Mouse (Mus musculus) liver, embryonic 13.5 days (tissue): Measurements from ENCODE around the gene Card10. TPM values are rescaled to one million over a fixed set of nuclear protein-coding genes. Genes with fewer than 3 reads are reported as not detected.

Experiments
- ATAC-seq: fragments of 200-750 bp; cut with Nextera tagmentation; 2 replicates; pipeline ENCODE4 v1.8.0; 2017; ENCODE audit warnings: low read depth, mild to moderate bottlenecking, moderate number of reproducible peaks, moderate library complexity
- DNase-seq: peaks from one replicate; pipeline ENCODE4 v3.0.0; 2022
- H3K27ac ChIP-seq: fragments of 300-500 bp; sonication (generic); 2 replicates; pipeline ENCODE4 v1.5.1; 2015; ENCODE audit warnings: moderate library complexity, mild to moderate bottlenecking, inconsistent platforms
- H3K27me3 ChIP-seq: fragments of 300-500 bp; sonication (generic); 2 replicates; pipeline ENCODE4 v1.6.1; 2015; ENCODE audit warnings: mild to moderate bottlenecking, inconsistent platforms
- H3K36me3 ChIP-seq: fragments of 300-500 bp; sonication (generic); 2 replicates; pipeline ENCODE4 v1.6.1; 2015; ENCODE audit warnings: mild to moderate bottlenecking, inconsistent platforms
- H3K4me1 ChIP-seq: fragments of 300-500 bp; sonication (generic); replicated peaks from 2 replicates; pipeline ENCODE4 v1.6.1; 2015; ENCODE audit warnings: inconsistent platforms
- H3K4me2 ChIP-seq: fragments of 300-500 bp; sonication (generic); 2 replicates; pipeline ENCODE4 v1.6.1; 2015; ENCODE audit warnings: inconsistent platforms, mild to moderate bottlenecking, moderate library complexity
- H3K4me3 ChIP-seq: fragments of 300-500 bp; sonication (generic); replicated peaks from 2 replicates; pipeline ENCODE4 v1.5.1; 2015; ENCODE audit warnings: mild to moderate bottlenecking, inconsistent platforms
- H3K9ac ChIP-seq: fragments of 300-500 bp; sonication (generic); 2 replicates; pipeline ENCODE4 v1.6.1; 2015; ENCODE audit warnings: mild to moderate bottlenecking, inconsistent platforms
- H3K9me3 ChIP-seq: fragments of 300-500 bp; sonication (generic); replicated peaks from 2 replicates; pipeline ENCODE4 v1.6.1; 2016; ENCODE audit warnings: inconsistent platforms
- WGBS: fragments of 180-500 bp; shearing (Covaris S2); methylation state at CpG from one replicate; pipeline ENCODE4 v1.1.7; 2015; ENCODE audit not compliant: insufficient replicate concordance; 5-methylcytosine and 5-hydroxymethylcytosine counted together
- polyA plus RNA-seq: library from polyadenylated mRNA; unstranded; fragments of >200 nt; fragmentation: Nextera tagmentation; extraction: Ambion mirVana; gene quantifications from 2 replicates; pipeline ENCODE4 v1.2.1, GENCODE M21; 2015

Gene Card10
- polyA plus RNA-seq, 1 experiment from 2014 or later = 1.1 TPM

- Histone ChIP-seq H3K27ac (peak overlapping the region; percentile 77), H3K4me3 (peak overlapping the region; percentile 60), H3K36me3 (peaks cover 9% of the 10 kb centered on the region), H3K27me3 (peaks cover 70% of the 10 kb centered on the region), H3K9ac (peak overlapping the region; percentile 71), H3K9me3 (no peaks in the 10 kb centered on the region), H3K4me2 (peak overlapping the region; percentile 58), H3K4me1 (peaks cover 74% of the 10 kb centered on the region)
- DNase-seq = no peak
- 20% methylated on average over 21 of the region's 21 CpGs for WGBS
- no peak for ATAC-seq
Observed at GRCm38 (mm10) chr15:78843581-78844469, 41.0 kb upstream of the Card10 start.

- Histone ChIP-seq H3K4me1 (peaks cover 72% of the 10 kb centered on the region), H3K9ac (peak within 1 kb of the TSS; percentile 71), H3K4me3 (peak within 1 kb of the TSS; percentile 60), H3K4me2 (peak within 1 kb of the TSS; percentile 58), H3K9me3 (no peaks in the 10 kb centered on the region), H3K36me3 (peaks cover 6% of the 10 kb centered on the region), H3K27me3 (peaks cover 70% of the 10 kb centered on the region), H3K27ac (peak within 1 kb of the TSS; percentile 77)
- WGBS = under 1% methylated on average over 74 of the region's 86 CpGs
- no peak for DNase-seq
- peak; percentile 58 for ATAC-seq
Observed at GRCm38 (mm10) chr15:78842371-78843163, 39.7 kb upstream of the Card10 start, which contains the start of gene Cdc42ep1. TSS of gene Cdc42ep1 (plus strand) at chr15:78842624.

- H3K9me3 ChIP-seq = no peaks in the 10 kb centered on the region
- H3K27me3 ChIP-seq = peaks cover 68% of the 10 kb centered on the region
- peak overlapping the region; percentile 30; the same call in 1 of the 2 replicates for H3K27ac ChIP-seq
- 53% methylated on average over 6 of the region's 6 CpGs for WGBS
- H3K9ac ChIP-seq = no peak overlapping the region
- no peak for DNase-seq
- peaks cover 65% of the 10 kb centered on the region for H3K4me1 ChIP-seq
- no peak overlapping the region for H3K4me2 ChIP-seq
- no peaks in the 10 kb centered on the region for H3K36me3 ChIP-seq
- H3K4me3 ChIP-seq = no peak overlapping the region
- no peak for ATAC-seq
Observed at GRCm38 (mm10) chr15:78841161-78841790, 38.4 kb upstream of the Card10 start.

- H3K9me3 ChIP-seq = no peaks in the 10 kb centered on the region
- peak overlapping the region; percentile 30 for H3K27ac ChIP-seq
- H3K4me2 ChIP-seq = no peak overlapping the region
- no peak overlapping the region for H3K9ac ChIP-seq
- H3K36me3 ChIP-seq = no peaks in the 10 kb centered on the region
- no peak overlapping the region for H3K4me3 ChIP-seq
- DNase-seq (no peak), ATAC-seq (no peak)
- peaks cover 64% of the 10 kb centered on the region for H3K27me3 ChIP-seq
- WGBS = 61% methylated on average over 11 of the region's 11 CpGs
- H3K4me1 ChIP-seq = peaks cover 65% of the 10 kb centered on the region
Observed at GRCm38 (mm10) chr15:78840751-78841150, 37.9 kb upstream of the Card10 start.

GRCm38 (mm10) chr15:78840241-78840640 is 37.4 kb upstream of the Card10 start:
- WGBS = 47% methylated on average over 3 of the region's 3 CpGs
- ATAC-seq (peak; percentile 56), DNase-seq (no peak)
- Histone ChIP-seq H3K27me3 (peaks cover 59% of the 10 kb centered on the region), H3K4me3 (no peak overlapping the region), H3K27ac (peak overlapping the region; percentile 30), H3K9me3 (no peaks in the 10 kb centered on the region), H3K36me3 (no peaks in the 10 kb centered on the region), H3K4me1 (peaks cover 65% of the 10 kb centered on the region), H3K9ac (no peak overlapping the region), H3K4me2 (no peak overlapping the region)

- Histone ChIP-seq H3K9me3 (no peaks in the 10 kb centered on the region), H3K4me1 (peaks cover 67% of the 10 kb centered on the region), H3K4me2 (no peak overlapping the region), H3K4me3 (no peak overlapping the region), H3K27me3 (peaks cover 54% of the 10 kb centered on the region), H3K9ac (no peak overlapping the region), H3K36me3 (no peaks in the 10 kb centered on the region), H3K27ac (peak overlapping the region; percentile 9; the same call in 1 of the 2 replicates)
- 31% methylated on average over 2 of the region's 2 CpGs for WGBS
- DNase-seq = no peak
- no peak for ATAC-seq
Observed at GRCm38 (mm10) chr15:78839744-78840143, 36.9 kb upstream of the Card10 start.

GRCm38 (mm10) chr15:78836086-78836621 is 33.3 kb upstream of the Card10 start:
- no peak overlapping the region for H3K4me2 ChIP-seq
- peaks cover 18% of the 10 kb centered on the region for H3K27me3 ChIP-seq
- WGBS = 54% methylated on average over 8 of the region's 8 CpGs
- DNase-seq = no peak
- no peaks in the 10 kb centered on the region for H3K9me3 ChIP-seq
- H3K4me1 ChIP-seq = peaks cover 59% of the 10 kb centered on the region
- H3K36me3 ChIP-seq = no peaks in the 10 kb centered on the region
- ATAC-seq = no peak
- H3K9ac ChIP-seq = no peak overlapping the region
- H3K4me3 ChIP-seq = no peak overlapping the region
- peak overlapping the region; percentile 80 for H3K27ac ChIP-seq

GRCm38 (mm10) chr15:78835200-78836085 is 32.6 kb upstream of the Card10 start:
- Histone ChIP-seq H3K27ac (peak overlapping the region; percentile 80), H3K27me3 (peaks cover 11% of the 10 kb centered on the region), H3K4me1 (peaks cover 57% of the 10 kb centered on the region), H3K4me2 (peak overlapping the region; percentile 23), H3K36me3 (no peaks in the 10 kb centered on the region), H3K4me3 (no peak overlapping the region), H3K9ac (peak overlapping the region; percentile 36; the same call in 1 of the 2 replicates), H3K9me3 (no peaks in the 10 kb centered on the region)
- DNase-seq (peak; percentile 46), ATAC-seq (peak; percentile 66)
- WGBS = 7% methylated on average over 12 of the region's 12 CpGs

GRCm38 (mm10) chr15:78834233-78835005 is 31.6 kb upstream of the Card10 start:
- ATAC-seq (no peak), DNase-seq (no peak)
- peak overlapping the region; percentile 26; the same call in 1 of the 2 replicates for H3K9ac ChIP-seq
- peaks cover 49% of the 10 kb centered on the region for H3K4me1 ChIP-seq
- no peak overlapping the region for H3K4me3 ChIP-seq
- WGBS = 46% methylated on average over 9 of the region's 10 CpGs
- H3K27me3 ChIP-seq = 0 out of 2 replicates have a peak, but pooled peaks cover 1% of the 10 kb centered on the region
- no peak overlapping the region for H3K4me2 ChIP-seq
- no peaks in the 10 kb centered on the region for H3K36me3 ChIP-seq
- H3K27ac ChIP-seq = peak overlapping the region; percentile 80
- H3K9me3 ChIP-seq = no peaks in the 10 kb centered on the region
